Mouse (Mus musculus): ENCODE results near the gene Arl5a. TPM values are rescaled to one million over a fixed set of nuclear protein-coding genes. Genes with fewer than 3 reads are reported as not detected.

The Arl5a gene
- polyA plus RNA-seq, 1 experiment from 2014 or later: 22.0 TPM

GRCm38 (mm10) chr2:52425523-52425795 is 758 bp upstream of the Arl5a start:
- Histone ChIP-seq H3K4me3 (ENCODE audit: low read depth, low read length) (peak overlapping the region; percentile 96), H3K27ac (ENCODE audit: low read length) (peak overlapping the region; percentile 77), H3K36me3 (ENCODE audit: insufficient read depth, low read length) (no peaks in the 10 kb centered on the region), H3K9ac (replicated peaks; ENCODE audit: low read depth) (peak overlapping the region; percentile 89), H3K4me2 (replicated peaks; ENCODE audit: low read depth, low read length) (peak overlapping the region; percentile 61), H3K4me1 (ENCODE audit: insufficient read depth, low read depth, low read length) (peaks cover 13% of the 10 kb centered on the region; the same call in 1 of the 2 replicates), H3K9me3 (ENCODE audit: low read length) (no peaks in the 10 kb centered on the region), H3K27me3 (replicated peaks; ENCODE audit: insufficient read depth, low read length) (no peaks in the 10 kb centered on the region)
- no peak for DNase-seq (ENCODE audit: low spot score)
- TF ChIP-seq CTCF (IDR thresholded peaks at IDR 0.05): no peak
- 9% methylated on average over 10 of the region's 10 CpGs for WGBS
- no peak for ATAC-seq

- H3K27ac ChIP-seq (ENCODE audit: low read length): peak overlapping the region; percentile 90
- H3K4me2 ChIP-seq (replicated peaks; ENCODE audit: low read depth, low read length): peak overlapping the region; percentile 61
- no peak for TF ChIP-seq EP300 (IDR thresholded peaks at IDR 0.05)
- no peak for TF ChIP-seq CTCF (IDR thresholded peaks at IDR 0.05)
- H3K4me1 ChIP-seq (ENCODE audit: insufficient read depth, low read depth, low read length): peaks cover 18% of the 10 kb centered on the region; the same call in 1 of the 2 replicates
- H3K36me3 ChIP-seq (ENCODE audit: insufficient read depth, low read length): no peaks in the 10 kb centered on the region
- H3K9me3 ChIP-seq (ENCODE audit: low read length): no peaks in the 10 kb centered on the region
- H3K4me3 ChIP-seq (ENCODE audit: low read depth, low read length): peak overlapping the region; percentile 96
- DNase-seq (ENCODE audit: low spot score) (peak; percentile 59), ATAC-seq (peak; percentile 70)
- peak overlapping the region; percentile 89 for H3K9ac ChIP-seq (replicated peaks; ENCODE audit: low read depth)
- 2% methylated on average over 27 of the region's 42 CpGs for WGBS
- no peaks in the 10 kb centered on the region for H3K27me3 ChIP-seq (replicated peaks; ENCODE audit: insufficient read depth, low read length)
Measured at GRCm38 (mm10) chr2:52424248-52424728, 413 bp downstream of the Arl5a start.

GRCm38 (mm10) chr2:52423611-52424247 is 972 bp downstream of the Arl5a start:
- WGBS: 1% methylated on average over 15 of the region's 16 CpGs
- ATAC-seq: no peak

GRCm38 (mm10) chr2:52422871-52423610 is 1.7 kb downstream of the Arl5a start:
- peak overlapping the region; percentile 61 for H3K4me2 ChIP-seq (replicated peaks; ENCODE audit: low read depth, low read length)
- TF ChIP-seq EP300 (IDR thresholded peaks at IDR 0.05): no peak
- TF ChIP-seq CTCF (IDR thresholded peaks at IDR 0.05): no peak
- peaks cover 18% of the 10 kb centered on the region; the same call in 1 of the 2 replicates for H3K4me1 ChIP-seq (ENCODE audit: insufficient read depth, low read depth, low read length)
- peak overlapping the region; percentile 89; the same call in 1 of the 2 replicates for H3K9ac ChIP-seq (replicated peaks; ENCODE audit: low read depth)
- H3K9me3 ChIP-seq (ENCODE audit: low read length): no peaks in the 10 kb centered on the region
- H3K36me3 ChIP-seq (ENCODE audit: insufficient read depth, low read length): no peaks in the 10 kb centered on the region
- H3K27ac ChIP-seq (ENCODE audit: low read length): no peak overlapping the region
- WGBS: 32% methylated on average over 8 of the region's 8 CpGs
- peak overlapping the region; percentile 96 for H3K4me3 ChIP-seq (ENCODE audit: low read depth, low read length)
- ATAC-seq (no peak), DNase-seq (ENCODE audit: low spot score) (no peak)
- H3K27me3 ChIP-seq (replicated peaks; ENCODE audit: insufficient read depth, low read length): no peaks in the 10 kb centered on the region

More at GRCm38 (mm10) chr2:52423611-52424247, 972 bp downstream of the Arl5a start:
- peak overlapping the region; percentile 96 for H3K4me3 ChIP-seq (ENCODE audit: low read depth, low read length)
- 0 out of 2 replicates have a peak overlapping the region, but pooled peaks have one; percentile 90 for H3K27ac ChIP-seq (ENCODE audit: low read length)
- H3K9me3 ChIP-seq (ENCODE audit: low read length): no peaks in the 10 kb centered on the region
- H3K4me1 ChIP-seq (ENCODE audit: insufficient read depth, low read depth, low read length): peaks cover 18% of the 10 kb centered on the region; the same call in 1 of the 2 replicates
- H3K9ac ChIP-seq (replicated peaks; ENCODE audit: low read depth): peak overlapping the region; percentile 89
- H3K4me2 ChIP-seq (replicated peaks; ENCODE audit: low read depth, low read length): peak overlapping the region; percentile 61
- DNase-seq (ENCODE audit: low spot score): peak; percentile 40
- H3K27me3 ChIP-seq (replicated peaks; ENCODE audit: insufficient read depth, low read length): no peaks in the 10 kb centered on the region
- no peak for TF ChIP-seq EP300 (IDR thresholded peaks at IDR 0.05)
- no peak for TF ChIP-seq CTCF (IDR thresholded peaks at IDR 0.05)
- no peaks in the 10 kb centered on the region for H3K36me3 ChIP-seq (ENCODE audit: insufficient read depth, low read length)

GRCm38 (mm10) chr2:52421197-52421596 is 3.5 kb downstream of the Arl5a start:
- peak; percentile 43 for DNase-seq (ENCODE audit: low spot score)
- Histone ChIP-seq H3K27me3 (replicated peaks; ENCODE audit: insufficient read depth, low read length) (no peaks in the 10 kb centered on the region), H3K4me2 (replicated peaks; ENCODE audit: low read depth, low read length) (no peak overlapping the region; the same call in 1 of the 2 replicates), H3K36me3 (ENCODE audit: insufficient read depth, low read length) (no peaks in the 10 kb centered on the region), H3K9ac (replicated peaks; ENCODE audit: low read depth) (no peak overlapping the region), H3K4me1 (ENCODE audit: insufficient read depth, low read depth, low read length) (peaks cover 18% of the 10 kb centered on the region; the same call in 1 of the 2 replicates), H3K27ac (ENCODE audit: low read length) (no peak overlapping the region), H3K4me3 (ENCODE audit: low read depth, low read length) (no peak overlapping the region), H3K9me3 (ENCODE audit: low read length) (no peaks in the 10 kb centered on the region)
- 39% methylated on average over 6 of the region's 6 CpGs for WGBS
- ATAC-seq: no peak
- no peak for TF ChIP-seq CTCF (IDR thresholded peaks at IDR 0.05)
- TF ChIP-seq EP300 (IDR thresholded peaks at IDR 0.05): no peak

- TF ChIP-seq CTCF (IDR thresholded peaks at IDR 0.05): no peak
- TF ChIP-seq EP300 (IDR thresholded peaks at IDR 0.05): no peak
- Histone ChIP-seq H3K27me3 (replicated peaks; ENCODE audit: insufficient read depth, low read length) (no peaks in the 10 kb centered on the region), H3K4me3 (ENCODE audit: low read depth, low read length) (no peak overlapping the region), H3K36me3 (ENCODE audit: insufficient read depth, low read length) (no peaks in the 10 kb centered on the region), H3K27ac (ENCODE audit: low read length) (no peak overlapping the region), H3K9ac (replicated peaks; ENCODE audit: low read depth) (no peak overlapping the region), H3K9me3 (ENCODE audit: low read length) (no peaks in the 10 kb centered on the region), H3K4me2 (replicated peaks; ENCODE audit: low read depth, low read length) (no peak overlapping the region), H3K4me1 (ENCODE audit: insufficient read depth, low read depth, low read length) (peaks cover 11% of the 10 kb centered on the region; the same call in 1 of the 2 replicates)
- ATAC-seq (no peak), DNase-seq (ENCODE audit: low spot score) (peak; percentile 5)
- WGBS: 79% methylated on average over 7 of the region's 7 CpGs
Measured at GRCm38 (mm10) chr2:52420001-52420710, 4.5 kb downstream of the Arl5a start.
